Mouse (Mus musculus) midbrain, embryonic 11.5 days (tissue): ENCODE measurements at regions not wholly inside any gene's neighbourhood (a gene's known extent, or its start where the extent isn't known, plus 50 kb on each side); places are given as distances from the start of the nearest gene placed in this dataset.
A peak's percentile ranks its signal among the peaks of the same experiment; 100 is the strongest.

Experiments
- ATAC-seq: fragments of 200-750 bp; cut with Nextera tagmentation; 2 replicates; pipeline ENCODE4 v1.8.0; 2017; ENCODE audit warnings: moderate TSS enrichment, moderate library complexity; ENCODE audit not compliant: low FRiP score
- DNase-seq: peaks from one replicate; pipeline ENCODE4 v3.0.0; 2015; ENCODE audit warnings: low spot score; ENCODE audit errors: missing footprints
- H3K27ac ChIP-seq: fragments of 300-500 bp; sonication (generic); 2 replicates; pipeline ENCODE4 v1.5.1; 2014; ENCODE audit warnings: low read depth, low read length
- H3K27me3 ChIP-seq: fragments of 300-500 bp; sonication (generic); 2 replicates; pipeline ENCODE4 v1.6.1; 2014; ENCODE audit warnings: mild to moderate bottlenecking, low read length, moderate library complexity, mixed read lengths; ENCODE audit not compliant: control insufficient read depth, insufficient read depth
- H3K36me3 ChIP-seq: fragments of 300-500 bp; sonication (generic); 2 replicates; pipeline ENCODE4 v1.6.1; 2014; ENCODE audit warnings: mild to moderate bottlenecking, low read length, moderate library complexity, mixed read lengths; ENCODE audit not compliant: control insufficient read depth, insufficient read depth
- H3K4me1 ChIP-seq: fragments of 300-500 bp; sonication (generic); 2 replicates; pipeline ENCODE4 v1.6.1; 2014; ENCODE audit warnings: low read length; ENCODE audit not compliant: control insufficient read depth, insufficient read depth
- H3K4me2 ChIP-seq: fragments of 300-500 bp; sonication (generic); 2 replicates; pipeline ENCODE4 v1.6.1; 2014; ENCODE audit warnings: mild to moderate bottlenecking, moderate library complexity
- H3K4me3 ChIP-seq: fragments of 300-500 bp; sonication (generic); 2 replicates; pipeline ENCODE4 v1.5.1; 2014; ENCODE audit warnings: low read depth, low read length
- H3K9ac ChIP-seq: fragments of 300-500 bp; sonication (generic); 2 replicates; pipeline ENCODE4 v1.6.1; 2014; ENCODE audit warnings: low read length
- H3K9me3 ChIP-seq: fragments of 300-500 bp; sonication (generic); 2 replicates; pipeline ENCODE4 v1.6.1; 2016; ENCODE audit warnings: low read length; ENCODE audit not compliant: control insufficient read depth
- WGBS: fragments of 180-500 bp; shearing (Covaris S2); extraction: QIAGEN DNeasy Blood & Tissue Kit; methylation state at CpG from one replicate; pipeline ENCODE4 v1.1.7; 2014; 5-methylcytosine and 5-hydroxymethylcytosine counted together

DNA sequence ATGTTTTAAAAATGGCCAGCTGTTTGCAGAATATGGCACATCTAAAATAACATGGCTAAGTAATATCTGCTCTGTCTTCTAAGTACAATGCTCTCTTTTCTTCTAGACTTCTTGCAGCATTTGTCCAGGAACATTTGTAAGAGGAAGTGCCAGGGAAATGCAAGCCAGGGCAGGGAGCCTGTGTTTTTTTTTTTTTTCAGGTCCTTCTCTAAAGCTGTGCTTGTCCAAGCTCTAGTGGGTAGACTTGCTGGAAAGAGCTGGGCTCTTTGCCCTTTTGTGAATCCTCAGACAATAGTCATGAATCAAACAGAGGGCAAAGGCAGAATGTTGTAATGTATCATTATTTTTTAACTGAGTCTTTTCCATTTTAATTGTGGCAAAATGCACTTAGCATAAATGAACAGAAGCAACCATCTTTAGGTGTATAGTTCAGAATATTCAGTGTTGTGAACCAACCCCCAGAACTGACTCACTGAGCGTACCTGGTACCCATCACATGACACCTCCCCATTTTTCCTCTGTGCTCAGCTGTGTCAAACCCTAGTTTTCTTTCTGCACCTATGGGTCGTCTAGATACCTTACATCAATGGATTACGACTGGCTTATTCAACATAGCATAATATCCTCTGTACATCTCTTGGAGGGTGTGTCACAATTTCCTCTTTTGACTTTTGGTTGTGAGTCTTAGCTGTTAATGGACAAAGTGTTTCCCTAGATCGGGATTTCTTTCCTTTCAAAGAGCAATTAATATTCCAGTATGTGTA is 160.5 kb upstream of the 4933402D24Rik start:
- DNase-seq, result peak; percentile 78
- H3K4me1 ChIP-seq, result no peaks in the 10 kb centered on the region
- no peak overlapping the region for H3K4me3 ChIP-seq
- no peak overlapping the region for H3K4me2 ChIP-seq
- H3K27me3 ChIP-seq, result peaks cover 22% of the 10 kb centered on the region
- ATAC-seq, result no peak
- H3K36me3 ChIP-seq, result no peaks in the 10 kb centered on the region
- no peaks in the 10 kb centered on the region for H3K9me3 ChIP-seq
- H3K9ac ChIP-seq, result no peak overlapping the region
- 87% methylated on average over 4 of the region's 4 CpGs for WGBS
- no peak overlapping the region for H3K27ac ChIP-seq

DNA sequence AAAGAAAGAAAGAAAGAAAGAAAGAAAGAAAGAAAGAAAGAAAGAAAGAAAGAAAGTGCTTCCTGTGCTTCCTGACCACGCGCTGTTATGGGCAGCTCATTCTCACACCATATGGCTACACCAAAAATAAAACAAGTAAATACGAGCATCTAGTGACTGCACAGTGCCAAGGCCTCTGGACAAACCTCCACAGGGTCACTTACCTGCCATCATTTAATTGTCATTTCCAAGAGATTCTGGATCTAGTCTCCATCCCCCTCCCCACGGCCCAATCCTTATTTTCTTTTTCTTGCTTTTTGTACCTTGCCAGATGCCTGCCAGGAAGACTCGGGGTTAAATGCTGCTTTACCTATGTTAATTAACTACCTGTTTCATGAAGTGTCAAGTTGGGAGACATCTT is 159.8 kb upstream of the 4933402D24Rik start:
- ATAC-seq (no peak), DNase-seq (peak; percentile 39)
- H3K36me3 ChIP-seq, result no peaks in the 10 kb centered on the region
- H3K9me3 ChIP-seq, result no peaks in the 10 kb centered on the region
- no peak overlapping the region for H3K9ac ChIP-seq
- no peaks in the 10 kb centered on the region for H3K4me1 ChIP-seq
- 85% methylated on average over 5 of the region's 5 CpGs for WGBS
- H3K27ac ChIP-seq, result no peak overlapping the region
- peaks cover 15% of the 10 kb centered on the region for H3K27me3 ChIP-seq
- H3K4me3 ChIP-seq, result no peak overlapping the region
- no peak overlapping the region for H3K4me2 ChIP-seq

DNA sequence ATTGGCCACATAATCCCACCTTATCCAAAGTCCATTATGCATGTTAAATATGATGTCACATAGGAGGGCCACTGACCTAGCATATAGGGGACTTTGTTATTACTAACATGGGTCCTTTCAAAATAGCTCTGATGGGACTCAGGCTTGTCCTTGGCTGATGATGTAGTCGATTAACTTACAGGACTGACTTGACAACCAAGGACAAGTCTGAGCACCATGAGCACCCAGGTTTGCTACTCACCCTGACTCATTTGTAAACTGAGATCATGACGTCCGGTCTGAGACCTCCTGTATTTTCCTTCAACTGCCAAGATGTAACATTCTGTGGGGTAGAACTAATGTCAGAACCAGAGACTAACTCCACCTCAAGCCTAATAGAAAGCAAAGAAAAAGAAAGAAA is 159.3 kb upstream of the 4933402D24Rik start:
- ATAC-seq (no peak), DNase-seq (no peak)
- Histone ChIP-seq H3K4me3 (no peak overlapping the region), H3K27ac (no peak overlapping the region), H3K4me2 (no peak overlapping the region), H3K9me3 (no peaks in the 10 kb centered on the region), H3K4me1 (no peaks in the 10 kb centered on the region), H3K27me3 (peaks cover 10% of the 10 kb centered on the region), H3K9ac (no peak overlapping the region), H3K36me3 (no peaks in the 10 kb centered on the region)
- WGBS, result 93% methylated on average over 3 of the region's 3 CpGs

DNA sequence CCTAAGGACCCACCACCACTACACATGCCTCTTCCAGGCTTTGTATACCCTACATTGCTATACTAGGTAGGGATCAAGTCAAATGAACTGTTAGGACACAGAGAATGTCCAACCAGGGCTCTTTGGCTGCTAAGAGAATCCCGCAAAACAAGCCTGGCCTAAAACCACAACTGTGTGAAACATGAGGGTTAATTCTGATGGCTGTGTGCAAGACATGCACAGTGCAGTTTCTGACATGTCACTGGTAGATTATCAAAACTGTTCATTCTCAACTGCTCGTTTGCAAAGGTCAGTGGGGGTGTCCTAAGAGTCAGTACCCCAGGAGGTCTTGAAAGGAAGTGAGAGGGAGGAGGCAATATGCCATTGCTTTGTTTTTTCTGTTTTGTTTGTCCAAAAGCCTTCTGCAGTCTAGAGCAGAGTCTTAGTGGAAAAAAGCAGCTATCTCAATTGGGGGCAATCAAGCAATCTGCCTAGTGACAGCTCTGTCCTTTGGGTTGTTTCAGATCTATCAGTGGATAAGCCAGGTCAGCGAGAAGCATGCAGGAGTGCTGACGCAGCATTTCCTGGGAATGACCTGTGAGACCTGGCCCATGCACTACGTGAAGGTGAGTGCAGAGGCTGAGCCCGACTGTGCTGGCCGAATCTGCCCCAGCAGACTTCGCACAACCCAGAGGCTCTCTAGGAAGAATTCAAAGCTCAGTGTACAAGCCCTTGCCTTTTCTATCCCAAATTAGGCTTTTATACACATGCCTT is 151.3 kb upstream of the 4933402D24Rik start:
- DNase-seq (peak; percentile 76), ATAC-seq (no peak)
- no peaks in the 10 kb centered on the region for H3K36me3 ChIP-seq
- H3K4me1 ChIP-seq, result no peaks in the 10 kb centered on the region
- H3K9me3 ChIP-seq, result no peaks in the 10 kb centered on the region
- H3K4me2 ChIP-seq, result no peak overlapping the region
- no peak overlapping the region for H3K27ac ChIP-seq
- WGBS, result 69% methylated on average over 8 of the region's 8 CpGs
- H3K9ac ChIP-seq, result no peak overlapping the region
- H3K27me3 ChIP-seq, result no peaks in the 10 kb centered on the region
- H3K4me3 ChIP-seq, result no peak overlapping the region

DNA sequence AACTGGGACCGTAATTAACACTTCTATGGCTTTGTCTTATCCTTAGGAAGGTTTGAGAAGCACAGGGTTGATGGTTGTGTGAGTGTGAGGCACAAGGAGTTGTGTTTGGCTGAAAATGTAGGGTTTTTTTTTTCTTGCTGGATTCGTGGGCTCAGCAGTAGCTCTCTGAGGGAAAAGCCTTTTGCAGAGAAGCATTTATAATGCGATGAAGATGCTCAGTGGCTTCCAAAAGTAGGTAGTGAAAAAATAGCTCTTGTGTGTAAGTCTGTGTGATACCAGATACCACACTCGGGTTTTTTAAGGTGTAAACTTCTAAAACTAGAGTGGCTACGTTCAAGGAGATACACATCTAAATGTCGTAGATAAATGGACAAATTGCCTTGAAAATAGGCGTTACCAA is 149.1 kb upstream of the 4933402D24Rik start:
- no peak for ATAC-seq
- H3K27me3 ChIP-seq, result no peaks in the 10 kb centered on the region

DNA sequence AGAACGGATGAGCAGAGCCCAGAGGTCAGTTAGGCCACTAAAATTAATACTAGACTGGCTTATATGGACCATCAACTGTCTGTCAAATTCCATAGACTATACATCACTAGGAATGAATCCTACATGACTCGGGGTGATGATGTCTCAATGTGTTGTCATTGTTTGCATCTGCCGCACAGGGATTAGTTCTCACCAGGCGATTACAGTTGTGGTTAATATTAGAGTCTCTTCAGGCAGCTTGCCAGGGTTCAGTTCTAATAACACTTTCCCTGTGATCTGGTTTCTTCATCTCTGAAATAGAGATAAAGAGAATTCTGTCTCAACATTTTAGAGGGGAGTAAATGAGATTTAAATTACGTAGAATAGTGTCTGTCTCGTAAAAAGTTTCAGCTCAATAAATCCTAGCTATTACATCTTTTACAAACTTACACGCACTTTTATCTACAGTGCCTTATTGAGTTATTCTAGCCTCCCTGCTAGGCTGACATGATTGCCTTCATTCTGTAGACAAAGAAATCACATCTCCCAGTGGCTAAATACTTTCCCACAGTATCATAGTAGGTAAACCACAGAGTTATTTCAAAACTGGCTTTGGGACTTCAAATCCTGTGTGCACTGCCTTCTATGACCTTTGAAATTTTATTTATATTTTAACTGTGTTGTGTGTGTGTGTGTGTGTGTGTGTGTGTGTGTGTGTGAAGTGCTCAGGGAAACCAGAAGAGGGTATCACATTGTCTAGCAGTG is 148.0 kb upstream of the 4933402D24Rik start:
- ATAC-seq (no peak), DNase-seq (no peak)
- no peak overlapping the region for H3K27ac ChIP-seq
- H3K36me3 ChIP-seq, result no peaks in the 10 kb centered on the region
- H3K4me3 ChIP-seq, result no peak overlapping the region
- H3K9ac ChIP-seq, result no peak overlapping the region
- H3K4me2 ChIP-seq, result no peak overlapping the region
- no peaks in the 10 kb centered on the region for H3K4me1 ChIP-seq
- H3K27me3 ChIP-seq, result no peaks in the 10 kb centered on the region
- no peaks in the 10 kb centered on the region for H3K9me3 ChIP-seq
- WGBS, result 88% methylated on average over 7 of the region's 7 CpGs

More for the DNA sequence above, 149.1 kb upstream of the 4933402D24Rik start:
- no peak overlapping the region for H3K4me3 ChIP-seq
- H3K9ac ChIP-seq, result no peak overlapping the region
- no peak for DNase-seq
- no peak overlapping the region for H3K4me2 ChIP-seq
- H3K36me3 ChIP-seq, result no peaks in the 10 kb centered on the region
- no peaks in the 10 kb centered on the region for H3K4me1 ChIP-seq
- 77% methylated on average over 7 of the region's 7 CpGs for WGBS
- H3K9me3 ChIP-seq, result no peaks in the 10 kb centered on the region
- H3K27ac ChIP-seq, result no peak overlapping the region

DNA sequence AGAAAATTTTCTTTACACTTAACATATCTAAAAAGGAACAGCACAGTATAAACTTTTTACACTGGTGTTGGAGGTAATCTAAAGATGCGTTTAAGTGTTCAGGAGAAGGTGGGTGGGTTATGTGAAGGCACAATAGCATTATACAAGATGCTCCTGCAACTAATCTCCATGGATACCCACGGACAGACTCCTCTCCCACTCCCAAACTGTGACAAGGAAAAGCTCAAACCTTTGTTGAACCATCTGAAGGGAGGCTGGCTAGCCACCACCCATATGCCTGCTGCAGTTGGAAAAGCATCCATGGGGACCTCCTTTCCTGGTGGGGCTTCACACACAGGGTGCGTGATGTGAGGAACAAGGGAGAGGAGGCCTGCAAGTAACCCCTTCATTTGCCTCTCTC is 141.7 kb upstream of the 4933402D24Rik start:
- Histone ChIP-seq H3K36me3 (no peaks in the 10 kb centered on the region), H3K27ac (no peak overlapping the region), H3K27me3 (no peaks in the 10 kb centered on the region), H3K4me3 (no peak overlapping the region), H3K4me2 (no peak overlapping the region), H3K9ac (no peak overlapping the region), H3K9me3 (no peaks in the 10 kb centered on the region), H3K4me1 (no peaks in the 10 kb centered on the region)
- 76% methylated on average over 3 of the region's 3 CpGs for WGBS
- DNase-seq (no peak), ATAC-seq (no peak)

DNA sequence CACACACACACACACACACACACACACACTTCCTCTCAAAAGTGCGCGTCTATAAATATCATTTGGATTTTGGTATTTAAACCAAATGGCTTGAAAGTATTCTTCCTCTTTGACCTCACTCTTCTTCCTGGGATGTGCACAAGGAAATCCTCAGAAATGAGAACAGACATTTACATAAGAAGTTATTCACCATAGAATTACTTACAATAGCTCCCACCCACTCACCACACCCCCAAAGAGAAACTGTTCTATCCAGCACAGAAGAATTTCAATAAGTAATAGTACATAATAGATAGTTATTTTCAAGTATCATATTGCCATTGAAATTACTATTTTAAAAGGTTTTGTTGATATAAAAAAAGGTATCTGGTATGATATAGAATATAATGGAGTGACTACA is 140.1 kb upstream of the 4933402D24Rik start:
- H3K4me2 ChIP-seq, result no peak overlapping the region
- ATAC-seq (no peak), DNase-seq (no peak)
- WGBS, result 97% methylated on average over 2 of the region's 2 CpGs
- H3K27me3 ChIP-seq, result no peaks in the 10 kb centered on the region
- no peaks in the 10 kb centered on the region for H3K9me3 ChIP-seq
- H3K36me3 ChIP-seq, result no peaks in the 10 kb centered on the region
- no peak overlapping the region for H3K9ac ChIP-seq
- H3K4me1 ChIP-seq, result no peaks in the 10 kb centered on the region
- no peak overlapping the region for H3K27ac ChIP-seq
- no peak overlapping the region for H3K4me3 ChIP-seq

DNA sequence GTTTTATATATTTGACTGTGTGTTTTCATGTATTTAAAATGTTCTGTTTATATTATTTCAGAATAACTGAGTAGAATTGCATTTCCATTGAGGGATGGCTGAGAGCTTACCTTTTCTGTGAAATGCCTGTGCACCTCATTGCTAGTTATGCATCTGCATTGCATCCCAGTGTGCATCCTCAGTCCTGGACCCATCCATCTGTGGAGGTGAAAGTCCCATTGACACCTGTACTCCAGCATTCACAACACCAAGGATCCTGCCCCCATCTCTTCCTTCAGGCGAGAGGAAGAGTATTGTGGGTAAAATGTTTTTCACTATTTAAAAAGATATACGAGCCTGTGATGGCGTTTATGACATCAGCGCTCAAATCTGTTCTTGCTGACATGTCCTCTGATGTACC is 134.6 kb upstream of the 4933402D24Rik start:
- Histone ChIP-seq H3K4me2 (no peak overlapping the region), H3K4me1 (peaks cover 7% of the 10 kb centered on the region; the same call in 1 of the 2 replicates), H3K36me3 (no peaks in the 10 kb centered on the region), H3K9me3 (no peaks in the 10 kb centered on the region), H3K9ac (no peak overlapping the region), H3K27me3 (peaks cover 3% of the 10 kb centered on the region; the same call in 1 of the 2 replicates), H3K4me3 (no peak overlapping the region), H3K27ac (no peak overlapping the region)
- ATAC-seq, result no peak
- DNase-seq, result no peak
- 89% methylated on average over 4 of the region's 4 CpGs for WGBS
